Mouse (Mus musculus) v-Abl transformed pro-B cells (cell line): ENCODE measurements around the gene Vmn1r34.
"Not testable (repeated sequence)": the region's sequence is repeated elsewhere in the genome, so short reads cannot be mapped to it uniquely, and the experiment has no call there.

Experiments used
- in situ Hi-C, 2 experiments: fragments of 400-800 bp; cut with MboI; formaldehyde crosslinking; loops; one replicate each; pipeline ENCODE4 v1.15.1; 2025; ENCODE audit not compliant: unreplicated experiment in 2 of 2

Vmn1r34 gene

GRCm38 (mm10) chr6:66643779-66644178 is at the start of gene Vmn1r34:
Gene Vmn1r34 (minus strand): TSS chr6:66643879.
- in situ Hi-C loops = no loop called here

- in situ Hi-C loops = no loop called here
Measured at GRCm38 (mm10) chr6:66685806-66686205, 42.1 kb upstream of the Vmn1r34 start, which contains the start of gene Vmn1r35. Gene Vmn1r35 (minus strand): TSS chr6:66685906.

GRCm38 (mm10) chr6:66618182-66618581 is 25.5 kb downstream of the Vmn1r34 start, which contains the start of gene Vmn1r33:
Gene Vmn1r33 (minus strand): TSS chr6:66618282.
- in situ Hi-C loops = not testable (repeated sequence)

GRCm38 (mm10) chr6:66595804-66596203 is 47.9 kb downstream of the Vmn1r34 start:
- in situ Hi-C loops = no loop called here
